Mouse (Mus musculus) megakaryocyte, embryonic 14.5 days (primary cell): ENCODE data around the gene Nkain2.

Source experiments
- FLI1 ChIP-seq: IDR thresholded peaks from 2 replicates; pipeline ENCODE4 v1.6.1; 2012; ENCODE audit warnings: low read length, inconsistent platforms, mixed read lengths
- GATA1 ChIP-seq: IDR thresholded peaks from 3 replicates; pipeline ENCODE4 v1.6.1; 2012; ENCODE audit warnings: mixed read lengths, low read length, inconsistent platforms, borderline replicate concordance

- TF ChIP-seq FLI1 (no peak), GATA1 (no peak)
These were observed 250.0 kb downstream of the Nkain2 start for GRCm38 (mm10) chr10:32640256-32640655.
